Mouse (Mus musculus) ES-E14 (cell line): Measurements from ENCODE around the gene Rfc2.

Experiments used
- MAFK ChIP-seq: IDR thresholded peaks from 2 replicates; pipeline ENCODE4 v1.6.1; 2014; ENCODE audit warnings: mild to moderate bottlenecking, low read depth, low read length, inconsistent platforms; ENCODE audit not compliant: insufficient read depth
- ZNF384 ChIP-seq: IDR thresholded peaks from 2 replicates; pipeline ENCODE4 v1.6.1; 2012; ENCODE audit warnings: low read depth, low read length, inconsistent platforms

DNA sequence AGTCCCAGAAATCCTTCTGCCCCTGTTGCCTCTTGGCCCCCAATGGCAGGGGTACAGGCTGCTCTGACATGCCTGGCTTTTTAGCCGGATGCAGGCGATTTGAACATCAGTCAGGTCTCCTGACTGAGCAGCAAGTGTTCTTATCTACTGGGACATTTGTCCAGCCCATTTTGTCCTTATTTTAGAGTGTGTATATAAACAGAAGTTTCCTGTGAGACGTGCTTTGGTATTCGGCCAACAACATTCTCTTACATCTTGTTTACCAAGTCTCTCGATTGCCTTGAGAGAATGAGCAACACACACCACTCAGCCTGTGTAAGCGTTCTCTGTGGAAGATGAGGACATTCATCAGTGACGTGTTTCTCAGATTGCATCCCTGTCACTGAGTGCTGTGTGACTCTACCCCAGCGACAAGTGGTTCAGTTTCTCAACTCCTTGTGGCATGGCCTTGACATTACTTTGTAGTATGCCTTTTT lies 63.5 kb downstream of the Rfc2 start:
- TF ChIP-seq MAFK (no peak), ZNF384 (no peak)
